Mouse (Mus musculus) kidney, adult 2 months (tissue): ENCODE measurements around the gene Ltbp1. TPM values are rescaled to one million over a fixed set of nuclear protein-coding genes. Genes with fewer than 3 reads are reported as not detected.

Source experiments
- DNase-seq: peaks from one replicate; pipeline ENCODE4 v3.0.0; 2021
- H3K27ac ChIP-seq: fragments of 200-500 bp; 2 replicates; pipeline ENCODE4 v1.5.1; 2012; ENCODE audit warnings: low read depth, low read length, control low read depth, inconsistent platforms; ENCODE audit not compliant: insufficient read depth
- H3K27me3 ChIP-seq: fragments of 200-500 bp; replicated peaks from 2 replicates; pipeline ENCODE4 v1.6.1; 2012; ENCODE audit warnings: mild to moderate bottlenecking, moderate library complexity, low read length, inconsistent platforms; ENCODE audit not compliant: control insufficient read depth, insufficient read depth
- H3K36me3 ChIP-seq: fragments of 200-500 bp; 2 replicates; pipeline ENCODE4 v1.6.1; 2012; ENCODE audit warnings: mild to moderate bottlenecking, moderate library complexity, low read length, inconsistent platforms; ENCODE audit not compliant: control insufficient read depth, insufficient read depth
- H3K4me1 ChIP-seq: fragments of 200-500 bp; 2 replicates; pipeline ENCODE4 v1.6.1; 2011; ENCODE audit warnings: low read length; ENCODE audit not compliant: control insufficient read depth, insufficient read depth
- H3K4me3 ChIP-seq: fragments of 200-500 bp; 2 replicates; pipeline ENCODE4 v1.5.1; 2011; ENCODE audit warnings: mild to moderate bottlenecking, low read depth, low read length, control low read depth; ENCODE audit not compliant: insufficient read depth
- CTCF ChIP-seq: fragments of 200-500 bp; conservative IDR thresholded peaks from 2 replicates; pipeline ENCODE4 v1.5.1; 2011; ENCODE audit warnings: low read depth, mild to moderate bottlenecking, control low read depth, low read length, moderate library complexity, mixed read lengths; ENCODE audit not compliant: insufficient read depth, insufficient read length
- POLR2A ChIP-seq: fragments of 200-500 bp; IDR thresholded peaks from one replicate; pipeline ENCODE4 v1.6.1; 2011; ENCODE audit warnings: low read depth, low read length, control low read depth
- WGBS: fragments of 180-500 bp; shearing (Covaris S2); methylation state at CpG from one replicate; pipeline ENCODE4 v1.1.7; 2018; 5-methylcytosine and 5-hydroxymethylcytosine counted together
- polyA plus RNA-seq: library from polyadenylated mRNA; depleted of rRNA; stranded (reverse); fragments of >200 nt; gene quantifications from 2 replicates; pipeline ENCODE4 v1.2.3, GENCODE M21; 2012

The Ltbp1 gene
- polyA plus RNA-seq, 1 experiment, result 10.2 TPM

- Histone ChIP-seq H3K27ac (no peak overlapping the region), H3K4me3 (no peak overlapping the region), H3K4me1 (peaks cover 4% of the 10 kb centered on the region; the same call in 1 of the 2 replicates), H3K36me3 (no peaks in the 10 kb centered on the region), H3K27me3 (no peaks in the 10 kb centered on the region)
- TF ChIP-seq CTCF, result no peak
- TF ChIP-seq POLR2A, result no peak
- 64% methylated on average over 7 of the region's 7 CpGs for WGBS
- peak; percentile 7 for DNase-seq
These were observed 166.3 kb downstream of the Ltbp1 start for GRCm38 (mm10) chr17:75171659-75172058.

GRCm38 (mm10) chr17:75172685-75173205 is 167.4 kb downstream of the Ltbp1 start:
- peaks cover 4% of the 10 kb centered on the region; the same call in 1 of the 2 replicates for H3K4me1 ChIP-seq
- no peak overlapping the region for H3K4me3 ChIP-seq
- H3K36me3 ChIP-seq, result no peaks in the 10 kb centered on the region
- peak; percentile 59 for DNase-seq
- TF ChIP-seq CTCF (no peak), POLR2A (no peak)
- no peaks in the 10 kb centered on the region for H3K27me3 ChIP-seq
- 59% methylated on average over 7 of the region's 7 CpGs for WGBS
- no peak overlapping the region for H3K27ac ChIP-seq

GRCm38 (mm10) chr17:75174501-75174900 is 169.1 kb downstream of the Ltbp1 start:
- Histone ChIP-seq H3K4me1 (peaks cover 4% of the 10 kb centered on the region; the same call in 1 of the 2 replicates), H3K4me3 (no peak overlapping the region), H3K27ac (no peak overlapping the region), H3K36me3 (no peaks in the 10 kb centered on the region), H3K27me3 (no peaks in the 10 kb centered on the region)
- WGBS, result 84% methylated on average over 3 of the region's 3 CpGs
- DNase-seq, result no peak
- TF ChIP-seq CTCF (no peak), POLR2A (no peak)

DNA sequence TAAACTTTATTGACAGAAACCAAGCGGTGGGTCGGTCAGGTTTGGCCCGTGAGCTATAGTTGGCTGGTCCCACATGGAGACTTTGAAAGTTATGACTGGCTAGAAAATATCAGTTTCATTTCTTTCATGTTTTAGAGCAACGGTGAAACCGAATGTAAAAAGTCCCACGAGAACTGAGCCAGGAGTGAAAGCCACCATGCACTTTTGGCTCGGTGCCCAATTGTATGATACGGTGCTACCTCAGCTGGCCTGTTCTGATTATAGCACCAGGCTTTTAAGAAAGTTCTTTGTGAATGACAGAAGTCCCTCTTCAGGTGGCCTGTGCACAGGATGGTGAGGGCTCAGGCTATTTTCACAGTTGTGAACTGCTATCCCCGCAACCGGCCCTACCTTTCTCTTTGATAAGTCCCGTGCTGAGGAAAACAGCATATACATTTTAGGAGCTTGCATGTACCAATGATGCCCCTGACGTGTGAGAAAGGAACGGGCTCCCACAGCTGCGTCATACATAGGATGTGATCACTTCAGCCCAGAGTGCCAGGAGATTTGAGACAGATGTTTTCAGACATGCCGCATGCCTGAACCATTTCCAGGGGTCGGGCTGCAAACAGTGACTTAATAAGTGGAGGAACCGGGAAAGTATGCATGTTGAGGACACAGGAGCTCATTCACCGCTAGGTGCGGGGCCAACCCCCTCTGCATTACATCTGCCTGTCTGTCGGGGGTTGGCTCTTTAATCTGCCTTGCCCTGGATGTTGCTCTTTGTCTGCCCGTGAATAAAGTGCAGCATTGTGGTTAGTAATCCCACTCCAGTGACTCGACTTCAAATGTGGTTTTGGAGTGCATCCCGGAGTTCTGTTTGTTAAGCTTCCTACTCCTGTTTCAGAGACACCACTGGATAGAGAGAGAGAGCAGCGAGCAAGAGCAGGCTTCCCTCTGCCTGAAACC is 172.8 kb downstream of the Ltbp1 start:
- H3K4me3 ChIP-seq, result peak overlapping the region; percentile 14; the same call in 1 of the 2 replicates

DNA sequence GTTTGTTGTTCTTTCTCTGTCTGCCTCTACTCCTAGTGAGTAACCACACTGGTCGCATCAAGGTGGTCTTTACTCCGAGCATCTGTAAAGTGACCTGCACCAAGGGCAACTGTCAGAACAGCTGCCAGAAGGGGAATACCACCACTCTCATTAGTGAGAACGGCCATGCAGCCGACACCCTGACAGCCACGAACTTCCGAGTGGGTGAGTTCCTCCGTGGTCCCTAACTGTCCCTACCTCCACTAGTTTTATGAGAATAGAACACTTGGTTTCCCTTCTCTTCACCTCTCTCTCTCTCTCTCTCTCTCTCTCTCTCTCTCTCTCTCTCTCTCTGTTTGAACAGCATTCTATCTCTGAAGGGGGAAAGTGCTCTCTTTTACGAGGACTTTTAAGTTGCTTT is 173.6 kb downstream of the Ltbp1 start:
- Histone ChIP-seq H3K27ac (no peak overlapping the region), H3K36me3 (no peaks in the 10 kb centered on the region), H3K4me3 (no peak overlapping the region), H3K4me1 (no peaks in the 10 kb centered on the region), H3K27me3 (no peaks in the 10 kb centered on the region)
- 65% methylated on average over 8 of the region's 8 CpGs for WGBS
- DNase-seq, result no peak
- no peak for TF ChIP-seq POLR2A
- no peak for TF ChIP-seq CTCF

More for the DNA sequence above, 172.8 kb downstream of the Ltbp1 start:
- H3K4me1 ChIP-seq, result no peaks in the 10 kb centered on the region
- 51% methylated on average over 24 of the region's 24 CpGs for WGBS
- TF ChIP-seq CTCF (no peak), POLR2A (no peak)
- no peaks in the 10 kb centered on the region for H3K36me3 ChIP-seq
- H3K27me3 ChIP-seq, result no peaks in the 10 kb centered on the region
- H3K27ac ChIP-seq, result no peak overlapping the region
- DNase-seq, result peak; percentile 22

GRCm38 (mm10) chr17:75180301-75180700 is 174.9 kb downstream of the Ltbp1 start:
- H3K36me3 ChIP-seq, result no peaks in the 10 kb centered on the region
- H3K27ac ChIP-seq, result peak overlapping the region; percentile 12; the same call in 1 of the 2 replicates
- no peak overlapping the region for H3K4me3 ChIP-seq
- no peaks in the 10 kb centered on the region for H3K4me1 ChIP-seq
- DNase-seq, result no peak
- no peaks in the 10 kb centered on the region for H3K27me3 ChIP-seq
- WGBS, result 92% methylated on average over 4 of the region's 4 CpGs
- TF ChIP-seq POLR2A (no peak), CTCF (no peak)

DNA sequence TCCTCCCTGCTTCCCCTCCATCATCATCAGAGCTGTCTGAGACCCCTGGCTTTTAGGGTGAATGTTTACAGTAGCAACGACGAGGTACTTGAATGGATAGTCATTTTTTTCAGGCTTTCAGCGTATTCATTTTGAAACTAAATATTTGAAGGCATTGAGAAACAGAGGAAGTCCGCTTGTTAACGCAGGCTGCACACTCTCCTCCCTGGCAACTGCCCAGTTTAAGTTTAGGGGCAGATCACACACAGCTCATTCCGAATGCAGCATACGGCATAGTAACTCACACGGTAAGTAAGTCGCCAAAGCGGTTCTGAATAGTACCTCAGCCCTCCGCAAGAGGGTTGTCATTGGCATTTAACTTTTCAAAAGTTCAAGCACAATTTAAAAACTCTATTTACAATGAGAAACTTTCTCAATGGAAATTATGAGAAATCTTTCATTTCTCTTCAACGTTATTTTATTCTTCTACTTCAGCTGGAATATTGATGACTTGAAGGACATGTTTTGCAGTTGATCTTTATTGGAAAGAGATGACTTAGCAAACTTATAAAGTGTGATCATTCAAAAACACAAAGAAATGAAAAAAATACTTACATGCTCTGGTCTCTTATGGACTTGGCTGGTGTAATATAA is 175.7 kb downstream of the Ltbp1 start:
- no peak overlapping the region for H3K4me3 ChIP-seq
- no peaks in the 10 kb centered on the region for H3K36me3 ChIP-seq
- H3K27ac ChIP-seq, result no peak overlapping the region
- 69% methylated on average over 12 of the region's 12 CpGs for WGBS
- H3K4me1 ChIP-seq, result no peaks in the 10 kb centered on the region
- H3K27me3 ChIP-seq, result no peaks in the 10 kb centered on the region
- TF ChIP-seq CTCF, result no peak
- TF ChIP-seq POLR2A, result no peak
- peak; percentile 8 for DNase-seq
